Mouse (Mus musculus) forebrain, embryonic 14.5 days (tissue): ENCODE data around the gene Mtus2. TPM values are rescaled to one million over a fixed set of nuclear protein-coding genes. Genes with fewer than 3 reads are reported as not detected.

Experiments
- ATAC-seq: fragments of 200-750 bp; cut with Nextera tagmentation; 2 replicates; pipeline ENCODE4 v1.8.0; 2017; ENCODE audit warnings: mild to moderate bottlenecking, moderate library complexity
- DNase-seq: peaks from one replicate; pipeline ENCODE4 v3.0.0-alpha.2; 2015; ENCODE audit warnings: low spot score
- H3K27ac ChIP-seq: fragments of 300-500 bp; sonication (generic); 2 replicates; pipeline ENCODE4 v1.5.1; 2014; ENCODE audit warnings: low read depth, mild to moderate bottlenecking, control low read depth, low read length, moderate library complexity
- H3K27me3 ChIP-seq: fragments of 300-500 bp; sonication (generic); replicated peaks from 2 replicates; pipeline ENCODE4 v1.6.1; 2014; ENCODE audit warnings: low read length, control low read depth, mixed read lengths; ENCODE audit not compliant: control insufficient read depth, insufficient read depth
- H3K36me3 ChIP-seq: fragments of 300-500 bp; sonication (generic); 2 replicates; pipeline ENCODE4 v1.6.1; 2014; ENCODE audit warnings: low read length, control low read depth; ENCODE audit not compliant: control insufficient read depth, insufficient read depth
- H3K4me1 ChIP-seq: fragments of 300-500 bp; sonication (generic); 2 replicates; pipeline ENCODE4 v1.6.1; 2014; ENCODE audit warnings: antibody characterized with exemption, low read length, control low read depth; ENCODE audit not compliant: control insufficient read depth, insufficient read depth
- H3K4me2 ChIP-seq: fragments of 300-500 bp; sonication (generic); 2 replicates; pipeline ENCODE4 v1.6.1; 2014; ENCODE audit warnings: mild to moderate bottlenecking, control low read depth, low read length
- H3K4me3 ChIP-seq: fragments of 300-500 bp; sonication (generic); 2 replicates; pipeline ENCODE4 v1.5.1; 2014; ENCODE audit warnings: low read depth, low read length, control low read depth
- H3K9ac ChIP-seq: fragments of 300-500 bp; sonication (generic); 2 replicates; pipeline ENCODE4 v1.6.1; 2014; ENCODE audit warnings: mild to moderate bottlenecking, low read length, control low read depth, moderate library complexity
- H3K9me3 ChIP-seq: fragments of 300-500 bp; sonication (generic); replicated peaks from 2 replicates; pipeline ENCODE4 v1.6.1; 2016; ENCODE audit warnings: low read length, control low read depth, mixed read lengths; ENCODE audit not compliant: control insufficient read depth
- WGBS: fragments of 180-500 bp; shearing (Covaris S2); extraction: QIAGEN DNeasy Blood & Tissue Kit; methylation state at CpG from one replicate; pipeline ENCODE4 v1.1.7; 2014; 5-methylcytosine and 5-hydroxymethylcytosine counted together
- polyA plus RNA-seq: library from polyadenylated mRNA; unstranded; fragments of >200 nt; fragmentation: Nextera tagmentation; extraction: Ambion mirVana; gene quantifications from 2 replicates; pipeline ENCODE4 v1.2.1, GENCODE M21; 2014

Gene Mtus2
- polyA plus RNA-seq, 1 experiment from 2014 or later: 17.0 TPM

DNA sequence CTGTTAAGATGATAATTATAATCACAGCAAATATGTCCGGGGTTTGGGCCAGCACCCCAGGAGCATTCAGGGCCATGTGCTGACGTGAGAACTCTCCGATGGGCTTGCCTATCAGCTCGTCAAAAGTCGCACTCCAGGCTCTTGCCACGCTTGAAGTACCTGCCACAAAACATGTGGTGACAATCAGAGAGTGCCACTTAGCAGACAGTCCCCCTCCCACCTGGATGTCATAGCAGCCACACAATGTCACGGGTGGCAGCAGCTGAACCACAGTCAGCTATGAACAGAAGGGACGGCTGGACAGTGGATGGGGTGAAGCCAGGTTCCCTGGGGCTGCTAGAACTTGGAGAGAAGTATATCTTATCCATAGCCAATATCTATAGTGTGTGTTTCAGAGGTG, 391.0 kb downstream of the Mtus2 start:
- Histone ChIP-seq H3K9ac (no peak overlapping the region), H3K4me3 (no peak overlapping the region), H3K36me3 (no peaks in the 10 kb centered on the region), H3K4me2 (no peak overlapping the region), H3K4me1 (no peaks in the 10 kb centered on the region), H3K27me3 (no peaks in the 10 kb centered on the region), H3K9me3 (no peaks in the 10 kb centered on the region), H3K27ac (no peak overlapping the region)
- WGBS: 70% methylated on average over 8 of the region's 8 CpGs
- no peak for DNase-seq
- ATAC-seq: no peak

DNA sequence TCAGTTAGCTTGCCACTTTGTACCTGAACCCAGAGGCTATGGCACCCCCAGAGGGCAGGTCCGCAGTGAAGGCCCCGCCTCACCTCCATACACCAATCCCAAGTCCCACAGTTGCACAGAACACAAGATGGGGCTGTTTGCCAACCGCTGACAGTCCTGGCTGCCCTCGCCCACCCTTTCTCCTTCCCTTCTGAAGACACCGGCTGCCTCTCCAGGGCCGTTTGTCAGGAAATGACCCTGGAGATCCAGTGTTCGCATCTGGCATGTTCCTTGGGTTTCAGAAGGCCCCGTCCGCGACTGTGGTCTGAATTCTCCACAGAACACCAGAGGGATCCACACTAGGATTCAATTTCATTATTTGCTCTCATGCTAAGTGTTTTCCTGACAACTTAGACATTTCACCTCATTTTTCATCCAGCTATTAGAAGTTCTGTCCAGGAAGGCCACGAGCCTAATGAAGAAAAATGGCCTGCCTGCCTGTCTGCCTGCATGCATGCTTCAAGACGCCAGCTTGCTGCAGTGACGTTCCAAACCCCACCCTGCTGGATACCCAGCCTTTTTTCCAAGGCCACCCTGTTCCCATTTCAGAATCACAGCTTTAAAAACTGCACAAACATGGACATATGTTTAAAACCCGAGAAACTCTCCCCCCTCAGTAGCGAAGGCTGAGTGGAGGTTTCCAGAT, 392.3 kb downstream of the Mtus2 start:
- no peaks in the 10 kb centered on the region for H3K9me3 ChIP-seq
- no peak overlapping the region for H3K9ac ChIP-seq
- no peak overlapping the region for H3K27ac ChIP-seq
- no peaks in the 10 kb centered on the region for H3K36me3 ChIP-seq
- H3K4me2 ChIP-seq: no peak overlapping the region
- H3K27me3 ChIP-seq: no peaks in the 10 kb centered on the region
- 80% methylated on average over 15 of the region's 15 CpGs for WGBS
- no peak overlapping the region for H3K4me3 ChIP-seq
- no peaks in the 10 kb centered on the region for H3K4me1 ChIP-seq
- no peak for ATAC-seq
- no peak for DNase-seq

DNA sequence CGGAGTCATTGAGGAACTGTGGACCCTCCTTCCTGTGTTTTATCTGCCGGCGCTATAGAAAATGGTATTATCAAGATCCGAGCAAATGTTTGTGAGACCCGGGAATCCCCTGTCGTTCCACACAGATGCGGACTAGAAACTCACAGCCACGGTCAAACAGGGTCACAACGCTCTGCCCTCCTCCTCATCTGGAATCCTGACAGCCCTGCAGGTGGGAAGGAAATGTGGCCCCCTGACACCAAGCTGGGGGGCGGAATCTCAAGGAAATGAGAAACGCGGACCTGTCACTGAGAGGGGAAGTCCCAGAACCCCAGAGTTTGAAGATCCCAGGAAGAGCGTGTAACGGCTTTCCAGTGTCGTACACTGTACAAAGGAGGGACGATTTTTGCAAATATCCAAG, 396.3 kb downstream of the Mtus2 start:
- Histone ChIP-seq H3K27me3 (no peaks in the 10 kb centered on the region), H3K4me2 (no peak overlapping the region), H3K9ac (no peak overlapping the region), H3K4me1 (no peaks in the 10 kb centered on the region), H3K4me3 (no peak overlapping the region), H3K27ac (no peak overlapping the region), H3K36me3 (no peaks in the 10 kb centered on the region), H3K9me3 (no peaks in the 10 kb centered on the region)
- DNase-seq (no peak), ATAC-seq (no peak)
- 91% methylated on average over 16 of the region's 16 CpGs for WGBS

DNA sequence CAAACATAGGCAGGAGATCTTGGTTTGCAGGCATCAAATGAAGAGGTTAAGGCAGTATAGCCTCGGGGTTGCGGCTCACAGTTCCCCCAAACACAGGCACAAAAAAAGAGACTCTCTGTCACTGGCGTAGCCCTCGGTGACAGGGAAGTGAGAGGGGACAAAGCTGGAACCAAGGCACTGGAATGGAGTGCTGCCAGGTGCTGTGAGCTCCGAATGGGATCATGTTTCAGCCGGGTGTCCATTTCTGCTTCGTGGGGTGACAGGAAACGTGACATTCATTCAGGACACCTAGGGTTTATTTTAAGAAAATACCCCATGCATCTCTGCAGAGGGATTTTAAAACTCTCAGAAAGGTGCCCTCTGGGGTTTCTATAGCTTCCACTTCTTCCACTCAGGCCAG, 397.4 kb downstream of the Mtus2 start:
- WGBS: 67% methylated on average over 8 of the region's 8 CpGs
- no peaks in the 10 kb centered on the region for H3K36me3 ChIP-seq
- no peak for ATAC-seq
- H3K4me1 ChIP-seq: no peaks in the 10 kb centered on the region
- no peak overlapping the region for H3K4me3 ChIP-seq
- no peaks in the 10 kb centered on the region for H3K27me3 ChIP-seq
- no peak overlapping the region for H3K4me2 ChIP-seq
- no peak overlapping the region for H3K27ac ChIP-seq
- no peak overlapping the region for H3K9ac ChIP-seq
- no peaks in the 10 kb centered on the region for H3K9me3 ChIP-seq
- no peak for DNase-seq

DNA sequence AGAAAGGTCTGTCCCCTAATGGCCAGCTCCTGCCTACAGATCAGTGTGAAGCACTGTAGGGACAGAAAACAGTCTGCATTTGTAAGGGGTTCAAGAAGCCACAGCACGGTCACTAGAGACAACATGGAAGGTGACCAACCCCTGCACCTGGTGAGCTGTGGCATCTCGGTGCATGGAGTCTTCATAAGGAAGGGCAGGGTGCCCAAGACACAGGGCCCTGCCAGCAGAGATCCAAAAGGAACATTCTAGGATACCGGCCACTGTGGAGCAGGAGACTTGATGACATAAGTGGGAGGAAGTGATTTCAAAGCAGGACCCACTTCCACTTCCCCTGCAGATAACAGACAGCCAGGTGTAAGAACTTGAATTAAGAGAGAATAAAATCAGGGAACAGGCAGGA, 398.7 kb downstream of the Mtus2 start:
- no peak for DNase-seq
- no peak overlapping the region for H3K9ac ChIP-seq
- no peaks in the 10 kb centered on the region for H3K9me3 ChIP-seq
- no peak overlapping the region for H3K4me3 ChIP-seq
- no peak overlapping the region for H3K27ac ChIP-seq
- H3K4me2 ChIP-seq: no peak overlapping the region
- H3K36me3 ChIP-seq: no peaks in the 10 kb centered on the region
- no peak for ATAC-seq
- H3K27me3 ChIP-seq: no peaks in the 10 kb centered on the region
- no peaks in the 10 kb centered on the region for H3K4me1 ChIP-seq
- WGBS: 87% methylated on average over 3 of the region's 3 CpGs

DNA sequence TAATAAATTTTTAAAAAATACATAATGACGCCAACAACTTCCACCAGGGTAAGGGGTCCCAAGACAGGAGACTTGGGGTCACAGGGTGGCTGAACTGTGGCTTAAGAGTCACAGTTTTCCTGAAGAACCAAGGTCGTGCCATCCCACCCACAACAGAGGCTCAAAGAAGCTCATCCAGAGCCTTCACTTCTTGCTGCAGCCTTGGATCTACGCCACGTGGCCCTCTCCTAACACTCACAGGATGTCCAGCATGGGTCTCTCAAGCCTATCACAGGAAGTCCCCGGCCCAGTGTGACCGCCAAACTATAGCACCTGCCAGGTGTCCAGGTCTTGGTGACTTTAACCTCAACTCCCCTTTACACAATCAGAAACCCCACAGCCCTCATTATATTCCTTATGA, 400.0 kb downstream of the Mtus2 start:
- Histone ChIP-seq H3K4me1 (no peaks in the 10 kb centered on the region), H3K27ac (no peak overlapping the region), H3K9ac (no peak overlapping the region), H3K9me3 (no peaks in the 10 kb centered on the region), H3K4me3 (no peak overlapping the region), H3K27me3 (no peaks in the 10 kb centered on the region), H3K4me2 (no peak overlapping the region), H3K36me3 (no peaks in the 10 kb centered on the region)
- no peak for DNase-seq
- no peak for ATAC-seq
- WGBS: 95% methylated on average over 6 of the region's 6 CpGs

DNA sequence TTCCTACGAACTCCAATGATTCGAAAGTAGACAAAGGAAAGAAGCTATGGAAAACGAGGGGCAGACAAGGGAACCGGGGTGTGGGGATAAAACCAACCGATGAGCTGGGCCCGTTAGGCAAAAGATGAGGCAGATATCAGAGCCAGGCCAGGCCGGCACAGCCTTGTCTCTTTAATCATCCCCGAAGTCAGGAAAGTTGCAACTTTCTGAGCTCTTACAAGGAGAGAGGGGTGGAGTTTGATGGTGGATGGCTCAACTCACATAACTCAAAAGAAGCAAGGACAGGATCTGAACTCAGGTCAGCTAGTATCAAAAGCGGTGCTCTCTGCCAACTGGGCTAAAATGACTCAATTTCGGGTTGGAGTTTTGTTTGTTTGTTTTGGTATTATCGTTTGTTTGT, 402.0 kb downstream of the Mtus2 start:
- H3K4me3 ChIP-seq: no peak overlapping the region
- no peaks in the 10 kb centered on the region for H3K9me3 ChIP-seq
- H3K9ac ChIP-seq: no peak overlapping the region
- ATAC-seq (no peak), DNase-seq (no peak)
- no peaks in the 10 kb centered on the region for H3K36me3 ChIP-seq
- H3K4me1 ChIP-seq: no peaks in the 10 kb centered on the region
- H3K27ac ChIP-seq: no peak overlapping the region
- no peak overlapping the region for H3K4me2 ChIP-seq
- no peaks in the 10 kb centered on the region for H3K27me3 ChIP-seq
- 92% methylated on average over 11 of the region's 11 CpGs for WGBS

DNA sequence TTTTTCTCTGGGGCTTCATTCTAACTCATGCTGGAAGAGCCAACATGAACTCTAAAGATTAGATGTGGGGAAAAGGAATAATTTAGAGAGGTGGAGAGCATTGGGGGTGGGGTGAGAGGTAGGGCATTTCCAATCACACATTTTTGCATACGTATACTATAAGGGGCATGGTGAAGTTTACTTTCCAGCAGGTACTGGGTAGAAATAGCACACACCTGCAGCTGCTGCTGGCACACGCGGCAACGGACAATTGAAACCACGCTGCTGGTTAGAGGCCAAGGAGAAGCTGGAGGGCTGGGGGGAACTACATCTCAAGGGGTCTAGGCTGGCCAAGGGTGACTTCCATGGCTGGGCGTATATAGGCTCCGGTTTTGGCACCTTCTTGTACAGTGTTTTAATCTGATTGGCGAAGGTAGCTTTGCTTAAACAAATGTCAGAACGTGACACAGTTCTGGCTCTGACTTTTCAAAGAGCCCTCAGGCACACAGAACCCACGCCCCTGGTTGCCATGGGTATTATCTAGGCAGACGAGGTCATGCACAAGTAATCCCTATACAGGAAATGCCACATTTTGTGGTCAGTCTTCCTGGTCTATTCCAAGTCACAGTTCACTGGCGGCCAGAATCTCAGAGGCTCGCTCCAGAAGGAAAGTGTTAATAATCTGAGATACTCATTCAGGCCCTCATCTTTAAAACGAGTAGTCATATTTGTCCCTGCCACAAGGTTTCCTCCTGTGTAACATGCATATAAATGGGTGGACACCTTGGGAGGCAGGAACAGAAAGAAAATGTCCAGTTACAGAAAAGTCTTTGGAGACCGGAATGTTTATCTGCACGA, 404.0 kb downstream of the Mtus2 start:
- Histone ChIP-seq H3K4me3 (no peak overlapping the region), H3K9ac (no peak overlapping the region), H3K36me3 (no peaks in the 10 kb centered on the region), H3K27me3 (no peaks in the 10 kb centered on the region), H3K9me3 (no peaks in the 10 kb centered on the region), H3K4me1 (no peaks in the 10 kb centered on the region), H3K4me2 (no peak overlapping the region), H3K27ac (no peak overlapping the region)
- no peak for DNase-seq
- ATAC-seq: no peak
- 84% methylated on average over 16 of the region's 16 CpGs for WGBS

DNA sequence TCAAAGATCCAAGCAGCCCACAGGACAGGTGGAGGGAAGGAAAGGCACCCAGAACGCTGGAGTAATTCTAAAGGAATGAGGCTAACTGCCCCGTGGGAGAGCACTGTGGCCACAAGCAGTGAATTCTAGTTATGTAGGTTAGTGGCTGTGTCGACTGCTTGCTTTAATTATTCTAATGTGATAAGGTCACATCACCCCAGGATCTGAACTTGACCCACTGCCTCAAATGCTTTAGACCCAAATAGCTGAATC, 404.6 kb downstream of the Mtus2 start:
- H3K27me3 ChIP-seq: no peaks in the 10 kb centered on the region
- no peaks in the 10 kb centered on the region for H3K9me3 ChIP-seq
- no peaks in the 10 kb centered on the region for H3K4me1 ChIP-seq
- no peak overlapping the region for H3K4me2 ChIP-seq
- no peak overlapping the region for H3K4me3 ChIP-seq
- no peaks in the 10 kb centered on the region for H3K36me3 ChIP-seq
- no peak for ATAC-seq
- 73% methylated on average over 3 of the region's 3 CpGs for WGBS
- H3K27ac ChIP-seq: no peak overlapping the region
- DNase-seq: no peak
- H3K9ac ChIP-seq: no peak overlapping the region
